Mouse (Mus musculus) heart, adult 18-20 months (tissue): ENCODE measurements around the gene Tmem169. TPM values are rescaled to one million over a fixed set of nuclear protein-coding genes. Genes with fewer than 3 reads are reported as not detected.
A peak's percentile ranks its signal among the peaks of the same experiment; 100 is the strongest.

Experiments used
- DNase-seq, 2 experiments: peaks; one replicate each; pipeline ENCODE4 v3.0.0; 2021 to 2022; ENCODE audit warnings: mixed read lengths in 1 of 2
- total RNA-seq, 2 experiments: library from RNA; stranded (reverse); gene quantifications; 2 replicates each; pipeline ENCODE4 v1.2.3; 2021

The Tmem169 gene
- total RNA-seq, 2 experiments from 2014 or later = not detected

DNA sequence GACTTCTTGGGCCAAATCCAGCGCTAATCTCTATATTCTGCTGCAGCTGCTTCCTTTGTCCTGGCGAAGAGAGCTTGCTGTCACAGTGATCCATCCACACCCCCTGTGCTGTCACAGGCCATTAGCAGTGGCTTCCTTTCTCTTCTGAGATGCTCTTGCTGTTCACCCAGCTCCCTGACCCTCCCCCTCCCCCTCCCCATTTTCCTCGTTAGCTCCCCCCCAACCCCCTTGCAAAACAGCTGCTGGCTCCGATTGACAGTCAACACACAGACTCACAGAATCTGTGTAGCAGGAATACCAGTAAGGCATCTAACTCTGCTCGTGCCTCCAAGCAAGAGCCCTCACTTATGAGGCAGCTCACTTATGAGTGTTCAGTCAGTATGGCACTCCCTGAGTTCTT, 2.7 kb downstream of the Tmem169 start:
- no peak for DNase-seq

DNA sequence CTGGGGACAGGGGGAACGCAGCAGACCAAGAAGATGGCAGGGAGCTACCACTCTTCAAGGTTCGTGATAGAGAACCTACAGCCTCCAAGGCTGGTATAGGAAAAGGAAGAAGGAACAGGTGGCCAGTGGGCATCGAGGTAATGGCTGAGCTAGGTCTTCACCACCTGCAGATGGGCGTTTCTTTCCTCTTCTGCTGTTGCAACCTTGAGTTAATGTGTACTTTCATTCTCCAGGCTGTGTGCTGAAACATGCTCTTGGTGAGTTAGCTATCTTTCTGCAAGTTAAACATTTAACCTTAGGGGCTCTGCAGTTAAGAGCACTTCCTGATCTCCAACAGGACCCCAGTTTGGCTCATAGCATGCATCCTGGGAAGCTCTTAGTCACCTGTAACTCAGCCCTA, 3.7 kb downstream of the Tmem169 start:
- DNase-seq = no peak

DNA sequence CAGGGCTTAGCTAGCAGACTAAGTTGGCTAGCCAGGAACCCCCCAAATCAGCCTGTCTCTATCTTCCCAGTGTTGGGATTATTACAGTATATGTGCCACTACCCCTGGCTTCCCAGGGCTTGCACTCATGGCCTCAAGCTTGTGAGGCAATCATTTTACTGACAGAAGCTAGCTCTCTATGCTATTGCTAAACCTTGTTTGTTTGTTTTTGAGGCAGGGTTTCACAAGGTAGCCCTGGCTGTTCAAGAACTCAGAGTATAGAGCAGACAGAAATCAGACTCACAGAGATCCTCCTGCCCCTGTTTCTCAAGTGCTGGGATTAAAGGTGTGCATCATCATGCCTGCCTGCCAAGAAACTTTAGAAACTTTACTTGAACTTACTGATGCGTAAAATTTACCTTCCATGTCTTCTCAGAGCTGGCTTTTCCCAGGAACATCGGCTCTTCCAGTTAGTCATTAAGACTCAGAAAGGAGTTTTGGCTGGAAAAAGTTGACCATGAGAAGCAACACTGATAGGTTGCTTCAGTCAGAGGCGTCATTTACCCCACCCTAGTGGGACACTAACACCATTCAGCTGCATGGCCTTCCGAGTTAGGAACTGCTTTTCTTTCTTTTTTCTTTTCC, 4.5 kb downstream of the Tmem169 start:
- no peak for DNase-seq

DNA sequence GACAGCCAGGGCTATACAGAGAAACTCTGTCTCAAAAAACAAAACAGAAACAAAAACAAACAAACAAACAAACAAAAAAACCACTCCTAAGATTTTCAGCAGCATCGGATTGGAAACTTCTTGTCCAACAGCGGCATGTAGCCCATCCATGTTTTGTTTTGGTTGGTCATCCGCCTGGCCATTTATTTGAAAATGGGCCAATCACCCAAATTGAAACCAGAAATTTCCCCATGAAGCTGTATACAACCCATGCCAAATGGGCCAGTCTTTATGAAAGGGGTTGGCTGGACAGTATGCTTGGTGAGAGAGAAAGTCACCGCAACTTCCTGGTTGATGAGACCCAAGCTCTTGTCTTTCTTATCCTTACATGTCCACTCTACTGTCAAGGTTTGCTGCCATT, 6.7 kb downstream of the Tmem169 start:
- no peak for DNase-seq

DNA sequence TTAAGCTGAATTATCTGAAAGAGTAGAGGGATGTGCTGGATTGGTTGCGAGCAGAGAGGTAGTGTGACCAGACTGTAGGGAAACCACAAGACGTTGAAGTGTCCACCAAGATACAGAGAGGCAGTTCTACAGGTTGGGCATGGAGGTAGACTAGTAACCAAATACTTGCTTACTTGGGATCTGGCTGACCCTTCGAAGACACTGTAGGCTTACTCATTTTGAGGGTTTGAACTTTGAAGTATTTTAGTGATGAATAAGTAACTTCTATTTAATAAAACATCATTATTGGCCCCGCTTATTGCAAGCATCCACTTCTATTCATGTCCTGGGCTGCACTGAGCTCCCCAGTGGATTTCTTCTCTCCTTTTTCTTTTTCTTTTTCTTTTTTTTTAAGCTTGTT, 7.3 kb downstream of the Tmem169 start:
- no peak for DNase-seq

DNA sequence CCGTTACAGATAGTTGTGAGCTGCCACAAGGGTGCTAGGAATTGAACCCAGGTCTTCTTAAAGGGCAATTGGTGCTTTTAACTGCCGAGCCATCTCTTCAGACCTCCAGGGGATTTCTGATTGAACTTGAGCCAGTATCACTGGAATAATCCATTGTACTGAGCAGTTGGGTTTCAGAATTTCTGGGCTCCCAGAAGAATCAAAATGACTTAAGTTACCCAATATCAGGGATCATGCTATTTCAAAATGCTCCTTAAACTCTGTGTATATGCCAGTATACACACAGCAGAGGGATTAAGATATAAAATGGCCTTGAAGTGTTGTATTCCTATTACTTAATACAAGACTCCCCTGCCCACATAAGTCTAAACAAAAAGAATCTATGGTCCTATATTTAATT, 7.8 kb downstream of the Tmem169 start:
- DNase-seq = no peak

DNA sequence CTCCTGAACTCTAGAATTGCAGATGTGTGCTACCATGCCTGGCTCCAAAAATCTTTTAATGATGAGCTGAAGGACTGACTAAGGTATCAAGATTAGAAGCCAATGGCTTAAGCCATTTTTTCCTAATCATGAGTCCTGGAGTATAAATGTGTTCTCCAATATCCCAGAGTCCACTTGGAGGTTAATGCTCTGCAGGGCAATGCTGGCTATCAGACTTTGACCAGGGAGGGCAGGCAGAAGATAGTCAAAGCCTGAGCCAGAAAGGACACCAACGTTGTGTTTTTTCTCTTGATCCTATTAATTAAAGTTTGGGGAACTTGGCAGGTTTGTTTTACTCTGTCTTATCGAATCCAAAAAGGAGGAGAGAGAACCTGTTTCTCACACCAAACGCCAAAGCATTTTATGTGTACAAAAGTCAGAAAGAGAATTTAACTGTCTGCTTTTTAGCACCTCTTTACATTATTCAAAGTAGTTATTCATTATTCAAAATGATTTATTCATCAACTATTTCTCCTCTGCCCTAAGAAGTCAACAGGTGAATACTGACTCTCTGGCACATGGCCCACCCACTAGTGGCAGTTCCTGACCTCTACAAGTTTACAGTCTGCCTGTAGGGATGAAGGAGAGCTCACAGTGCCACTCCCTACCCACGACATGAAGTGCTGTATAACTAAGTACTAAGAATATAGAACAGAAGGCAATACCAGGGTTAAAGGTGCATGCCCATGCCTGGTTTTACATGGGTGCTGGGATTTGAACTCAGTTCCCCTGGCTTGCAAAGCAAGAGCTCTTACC, 9.9 kb downstream of the Tmem169 start:
- no peak for DNase-seq

DNA sequence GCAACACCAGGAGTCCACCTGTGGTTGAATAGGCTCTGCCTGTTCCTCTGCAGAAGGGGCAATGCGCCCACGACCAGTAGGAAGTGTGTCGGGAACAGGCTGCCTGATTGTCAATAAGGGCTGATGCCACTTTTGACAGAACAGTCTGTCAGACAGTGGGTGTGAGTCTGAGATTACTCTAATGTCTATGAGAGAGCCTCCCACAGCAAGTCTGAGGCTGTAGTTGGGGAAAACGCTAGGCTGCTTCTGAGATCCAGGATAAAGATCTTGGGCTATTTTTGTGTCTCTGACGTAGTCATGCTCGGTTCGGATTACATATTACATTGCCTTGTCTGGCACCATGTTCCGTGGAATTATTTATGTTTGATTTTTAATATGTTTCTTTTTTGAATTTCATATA, 11.6 kb downstream of the Tmem169 start:
- DNase-seq = no peak

DNA sequence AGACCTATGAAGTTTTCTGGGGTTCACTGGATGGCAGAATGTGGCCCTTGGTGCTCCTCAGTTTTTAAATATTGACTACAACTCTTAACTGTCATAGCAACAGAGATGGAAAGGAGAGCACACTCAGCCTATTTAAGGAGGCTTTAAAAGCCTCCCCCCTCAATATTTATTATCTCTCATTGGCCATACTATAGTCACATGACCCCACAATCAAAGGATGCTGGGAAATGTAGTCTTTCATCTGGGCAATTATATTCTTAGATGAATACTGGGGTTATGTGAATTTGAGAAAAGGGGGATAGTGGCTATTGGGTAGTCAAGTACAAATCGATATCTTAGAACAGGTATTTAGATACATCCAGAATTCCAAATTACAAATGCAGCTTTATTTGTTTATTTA, 17.7 kb downstream of the Tmem169 start:
- no peak for DNase-seq

DNA sequence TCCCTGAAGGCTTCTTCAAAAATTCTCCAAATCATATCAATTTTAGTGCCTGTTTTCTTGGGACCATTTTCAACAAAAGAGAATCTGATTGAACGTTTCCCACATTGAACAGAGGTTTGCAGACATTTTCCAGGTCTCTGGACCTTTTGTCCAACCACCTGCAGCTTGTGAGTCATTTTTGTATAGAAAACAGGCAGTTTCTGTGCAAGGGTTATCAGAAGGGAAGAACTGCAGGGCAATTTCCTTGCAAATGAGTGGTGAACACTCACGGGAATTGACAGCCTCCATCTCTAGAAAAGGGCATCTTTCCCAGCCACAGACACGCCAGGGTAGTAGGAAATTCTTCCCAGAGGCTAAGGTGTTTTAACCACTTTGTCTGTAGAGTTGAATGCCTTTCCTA, 22.1 kb downstream of the Tmem169 start:
- no peak for DNase-seq

DNA sequence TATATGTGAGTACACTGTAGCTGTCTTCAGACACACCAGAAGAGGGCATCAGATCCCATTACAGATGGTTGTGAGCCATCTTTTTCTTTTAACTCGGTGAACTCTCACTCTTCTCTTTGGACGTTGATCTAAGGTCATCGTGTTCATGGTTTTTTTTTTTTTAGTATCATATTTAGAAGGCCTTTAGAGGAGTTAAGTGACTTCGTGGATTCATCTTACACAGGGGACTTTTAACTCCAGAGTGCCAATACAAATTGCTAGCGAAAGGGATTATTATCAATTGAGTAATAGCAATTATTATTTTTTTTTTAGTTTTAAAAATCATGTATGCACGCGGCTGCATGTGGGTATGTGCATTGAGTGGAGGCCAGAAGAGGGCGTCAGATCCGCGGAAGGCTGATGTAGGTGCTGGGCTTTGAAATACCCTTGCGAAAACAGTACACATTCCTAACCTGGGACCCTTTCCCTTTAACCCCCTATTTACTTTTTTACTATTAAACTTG, 22.6 kb downstream of the Tmem169 start:
- DNase-seq = peak in 1 of 2 experiments; percentile 20

DNA sequence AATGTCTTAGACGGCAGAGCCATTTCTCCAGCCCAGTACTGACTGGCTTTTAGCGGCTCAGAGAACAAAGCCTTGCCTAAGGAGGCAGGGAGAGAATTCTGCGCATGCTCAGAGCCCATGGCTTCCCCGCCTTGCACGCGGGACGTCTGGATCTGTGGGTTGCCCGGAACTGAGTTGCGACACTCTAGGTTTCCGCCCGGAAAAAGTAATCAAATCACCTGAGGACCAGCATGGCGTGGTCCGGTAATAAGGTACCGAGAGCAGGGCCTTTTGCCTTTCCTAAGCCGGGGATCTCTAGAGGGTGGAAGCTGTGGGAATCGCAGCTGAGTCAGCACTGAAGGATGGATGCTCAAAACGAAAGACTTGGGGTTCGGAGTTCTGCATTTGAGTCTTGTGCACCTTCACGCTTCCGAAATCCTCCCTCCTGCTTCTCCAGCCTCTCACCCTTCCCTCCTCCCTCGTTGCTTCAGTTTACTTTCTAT, 23.2 kb downstream of the Tmem169 start, which contains the start of gene Xrcc5:
TSS of gene Xrcc5 (plus strand) at position 105 of the 482 bp plus-strand sequence.
- peak; percentile 92 to 94 for DNase-seq

DNA sequence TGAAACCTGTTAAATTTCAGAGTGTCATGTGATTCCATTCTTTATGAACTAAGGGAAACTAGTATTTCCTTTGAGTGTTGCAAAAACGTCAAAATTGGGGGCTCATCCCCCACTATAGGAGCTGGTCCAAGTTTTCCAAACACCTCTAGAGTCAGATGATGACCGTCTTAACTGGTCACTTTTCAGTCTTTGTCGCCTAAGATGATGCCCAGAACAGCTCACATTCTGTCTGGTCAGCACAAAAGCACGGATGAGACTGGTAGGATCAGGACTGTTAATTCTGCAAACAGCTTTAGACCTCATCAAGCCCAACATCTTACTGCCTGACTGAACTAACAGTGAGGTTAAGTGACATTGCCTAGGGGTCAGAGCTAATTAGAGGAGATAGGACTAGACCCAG, 24.8 kb downstream of the Tmem169 start:
- DNase-seq = no peak

DNA sequence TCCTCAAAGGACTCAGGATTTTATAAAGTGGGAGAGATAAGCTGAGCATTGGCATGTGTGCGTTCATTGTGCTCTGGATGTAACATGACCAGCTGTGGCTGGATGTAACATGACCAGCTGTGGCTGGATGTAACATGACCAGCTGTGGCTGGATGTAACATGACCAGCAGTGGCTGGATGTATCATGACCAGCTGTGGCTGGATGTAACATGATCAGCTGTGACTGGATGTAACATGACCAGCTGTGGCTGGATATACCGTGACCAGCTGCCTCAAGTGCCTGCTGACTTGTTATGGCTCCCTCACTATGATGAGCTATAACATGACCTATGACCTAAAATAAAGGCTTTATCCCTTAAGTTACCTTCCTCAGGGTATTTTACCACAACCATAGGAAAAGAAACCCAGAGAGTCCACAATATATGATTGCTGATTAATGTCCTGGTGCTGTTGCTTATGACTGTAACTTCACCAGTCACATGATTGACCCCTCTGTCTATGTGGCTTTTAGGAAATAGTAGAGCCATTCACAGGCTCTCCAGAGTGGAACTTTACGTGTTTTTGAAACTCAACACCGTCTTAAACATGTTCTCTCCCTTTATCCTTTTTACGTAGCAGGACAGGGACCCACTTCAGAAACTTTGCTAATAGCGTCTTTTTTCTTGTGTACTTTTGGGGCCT, 25.7 kb downstream of the Tmem169 start:
- DNase-seq = no peak

DNA sequence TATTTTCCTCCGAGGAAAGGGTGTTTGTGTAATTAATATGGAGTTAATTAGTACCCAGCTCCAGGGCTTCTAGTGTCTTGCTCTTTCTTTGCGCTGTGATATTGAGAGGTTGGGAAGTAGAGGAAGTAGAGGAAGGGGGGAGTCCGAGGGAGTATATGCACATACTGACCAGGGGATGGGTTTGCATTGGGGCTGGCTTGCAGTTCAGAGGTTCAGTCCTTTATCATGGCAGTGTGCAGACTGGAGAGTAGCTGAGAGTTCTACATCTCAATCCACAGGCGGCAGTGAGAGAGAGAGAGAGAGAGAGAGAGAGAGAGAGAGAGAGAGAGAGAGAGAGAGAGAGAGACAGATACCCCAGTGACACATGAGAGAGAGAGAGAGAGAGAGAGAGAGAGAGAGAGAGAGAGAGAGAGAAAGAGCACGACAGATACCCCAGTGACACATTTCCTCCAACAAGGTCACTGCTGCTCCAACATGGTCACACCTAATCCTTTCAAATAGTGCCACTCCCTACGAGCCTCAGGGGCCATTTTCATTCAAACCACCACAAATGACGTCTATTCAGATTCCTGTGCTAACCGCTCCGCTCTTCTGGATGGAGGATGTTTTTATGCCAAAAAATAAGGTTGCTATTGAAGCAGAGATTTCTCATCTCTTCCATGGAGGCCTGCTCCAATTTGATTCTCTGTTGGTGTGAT, 28.7 kb downstream of the Tmem169 start:
- no peak for DNase-seq

DNA sequence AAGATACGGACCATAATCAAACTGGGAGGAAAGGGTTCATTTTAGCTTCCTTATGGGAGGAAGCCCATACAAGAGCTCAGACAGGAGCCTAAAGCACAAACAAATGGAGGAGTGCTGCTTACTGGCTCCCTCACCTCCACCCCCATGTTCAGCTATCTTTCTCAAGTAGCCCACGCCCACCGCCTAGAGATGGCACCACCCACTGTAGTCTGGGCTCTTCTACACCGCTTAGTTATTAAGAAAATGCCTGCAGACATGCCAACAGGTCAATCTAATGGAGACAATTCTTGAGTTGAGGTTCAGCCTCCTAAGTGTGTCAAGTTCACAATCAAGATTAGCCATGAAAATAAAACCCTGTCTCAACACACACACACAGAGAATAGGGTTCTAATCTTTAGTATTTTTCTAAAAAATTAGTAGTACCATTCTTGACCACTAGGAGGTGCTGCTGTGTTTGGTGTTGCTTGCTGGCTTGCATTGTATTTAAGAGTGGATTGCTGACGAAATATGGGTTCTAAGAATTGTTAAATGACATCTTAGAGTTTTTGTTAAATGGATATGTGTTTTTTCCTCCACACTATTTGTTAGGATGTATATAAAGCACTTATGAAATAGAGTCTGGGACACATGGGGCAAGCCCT, 29.4 kb downstream of the Tmem169 start:
- DNase-seq = peak in 1 of 2 experiments; percentile 49

DNA sequence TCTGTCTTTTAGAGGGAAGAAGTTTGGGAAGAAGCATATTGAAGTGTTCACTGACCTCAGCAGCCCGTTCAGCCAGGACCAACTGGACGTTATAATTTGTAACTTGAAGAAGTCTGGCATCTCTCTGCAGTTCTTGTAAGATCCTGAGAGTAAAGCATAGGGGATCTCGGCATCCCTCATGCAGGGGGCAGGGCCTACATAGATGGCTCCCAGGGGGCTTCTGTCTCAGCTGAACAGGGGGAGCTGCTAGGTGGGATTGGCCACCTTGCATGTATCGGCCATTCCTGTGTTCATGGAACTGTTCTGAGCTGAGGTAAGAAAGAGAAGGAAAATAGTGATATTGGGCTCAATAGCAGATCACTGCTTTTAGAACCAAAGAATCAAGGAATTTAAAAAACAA, 31.3 kb downstream of the Tmem169 start:
- no peak for DNase-seq

DNA sequence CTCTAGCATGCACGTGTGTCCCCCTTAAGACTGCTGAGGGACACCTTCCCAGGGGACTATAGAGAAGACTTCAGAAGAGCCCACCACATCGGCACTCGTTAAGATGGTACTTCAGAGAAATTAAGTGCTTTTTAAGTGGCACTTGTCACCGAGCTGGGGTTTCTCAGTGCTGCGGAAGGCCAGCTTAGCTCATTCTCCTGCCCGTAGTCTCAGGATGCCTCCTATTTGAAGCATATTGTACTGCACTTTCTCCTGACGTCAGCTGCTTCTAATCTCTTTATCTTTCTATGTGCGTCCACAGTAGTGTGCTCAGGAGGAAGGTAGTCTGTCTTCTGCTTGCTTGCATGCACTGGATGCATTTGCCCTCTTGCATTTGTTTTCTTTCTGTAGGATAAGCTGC, 32.2 kb downstream of the Tmem169 start:
- DNase-seq = no peak

DNA sequence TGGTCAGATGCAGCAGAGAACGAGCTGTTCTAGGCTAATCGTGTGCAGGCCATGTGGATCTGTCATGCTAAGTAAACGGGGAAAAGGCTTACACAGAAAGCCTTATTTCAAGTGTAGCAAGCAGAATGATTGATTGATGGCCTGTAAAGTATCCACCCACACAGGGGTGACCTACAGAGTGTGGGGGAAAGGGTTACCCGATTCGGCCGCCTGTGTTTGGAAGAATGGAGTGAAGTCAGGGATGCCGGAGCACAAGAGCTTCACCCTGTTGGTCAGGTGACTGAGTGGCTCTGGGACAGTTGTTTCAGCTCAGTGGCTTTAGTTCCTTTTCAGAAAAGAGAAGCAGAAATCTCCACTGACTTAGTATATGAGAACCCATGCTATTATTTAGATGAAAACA, 32.7 kb downstream of the Tmem169 start:
- DNase-seq = no peak

DNA sequence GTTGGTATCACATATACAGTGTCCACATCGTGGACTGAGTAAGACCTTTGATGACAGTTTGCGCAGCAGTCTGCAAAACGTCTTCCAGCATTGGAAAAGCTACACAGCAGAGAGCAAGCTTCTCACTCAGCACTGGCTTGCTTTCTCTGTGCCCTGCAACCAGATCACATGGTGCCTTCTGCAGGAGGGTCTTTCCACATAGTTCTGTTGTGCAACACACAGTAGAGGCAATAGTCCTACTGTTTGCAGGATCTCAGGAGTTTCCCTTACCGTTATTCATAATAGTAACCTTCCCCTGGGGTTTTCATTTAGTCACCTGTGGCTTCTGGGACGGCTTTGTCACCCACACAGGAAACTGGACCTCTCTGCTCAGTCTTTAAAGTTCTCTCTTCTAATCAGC, 36.6 kb downstream of the Tmem169 start:
- no peak for DNase-seq

DNA sequence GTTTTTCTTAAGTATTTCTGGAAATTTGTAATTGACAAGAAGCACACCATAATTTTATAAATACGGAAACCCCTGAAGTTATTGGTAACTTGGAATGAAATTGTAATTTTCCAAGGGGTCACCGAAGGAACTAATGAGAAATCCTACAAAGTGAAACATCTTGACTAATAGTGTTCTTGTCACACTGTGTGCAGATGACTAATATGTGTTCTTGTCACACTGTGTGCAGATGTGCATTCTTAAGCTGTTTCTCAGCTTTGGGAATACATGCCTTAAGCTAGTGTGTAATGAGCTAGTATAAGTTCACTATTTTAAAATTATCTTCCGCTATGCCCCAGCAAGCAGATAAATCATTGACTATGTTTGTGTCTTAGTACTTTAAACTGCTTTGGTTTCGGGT, 39.1 kb downstream of the Tmem169 start:
- no peak for DNase-seq
